Mouse (Mus musculus) heart, embryonic 13.5 days (tissue): ENCODE measurements around the gene Pdik1l. TPM values are rescaled to one million over a fixed set of nuclear protein-coding genes. Genes with fewer than 3 reads are reported as not detected.

ENCODE experiments used
- polyA plus RNA-seq: library from polyadenylated mRNA; unstranded; fragments of >200 nt; fragmentation: Nextera tagmentation; extraction: Ambion mirVana; gene quantifications from 2 replicates; pipeline ENCODE4 v1.2.1, GENCODE M21; 2015

Gene Pdik1l
- polyA plus RNA-seq, 1 experiment from 2014 or later = 13.5 TPM

Other genes with a start within 250 kb of the Pdik1l start
- gene Zfp683, start 234.1 kb downstream of the Pdik1l start, polyA plus RNA-seq = not detected in 2 replicates
- gene Crybg2, start 227.1 kb downstream of the Pdik1l start, polyA plus RNA-seq = 0.46 TPM in 1 of 2 replicates, not detected in the other
- 7.6 and 7.7 TPM in 2 replicates for gene Cd52, start 192.8 kb downstream of the Pdik1l start, polyA plus RNA-seq
- 1.7 and 2.1 TPM in 2 replicates for gene Ubxn11, start 185.3 kb downstream of the Pdik1l start, polyA plus RNA-seq
- gene Sh3bgrl3, start 159.1 kb downstream of the Pdik1l start, polyA plus RNA-seq = 198 and 202 TPM in 2 replicates
- 25.8 and 28.3 TPM in 2 replicates for gene Cep85, start 100.8 kb downstream of the Pdik1l start, polyA plus RNA-seq
- gene Gm7534, start 84.9 kb downstream of the Pdik1l start, polyA plus RNA-seq = not detected in 2 replicates
- gene Catsper4, start 60.5 kb downstream of the Pdik1l start, polyA plus RNA-seq = not detected in 2 replicates
- gene Cnksr1, start 49.5 kb downstream of the Pdik1l start, polyA plus RNA-seq = 1.3 and 1.5 TPM in 2 replicates
- gene E130218I03Rik, start 44.2 kb downstream of the Pdik1l start, polyA plus RNA-seq = 0.17 and 0.21 TPM in 2 replicates
- gene Zfp593, start 42.3 kb downstream of the Pdik1l start, polyA plus RNA-seq = 9.2 and 9.9 TPM in 2 replicates
- gene Gm30191, start 41.0 kb downstream of the Pdik1l start, polyA plus RNA-seq = not detected in 2 replicates
- 4.3 and 5.0 TPM in 2 replicates for gene Grrp1, start 33.8 kb downstream of the Pdik1l start, polyA plus RNA-seq
- gene Trim63, start 27.2 kb upstream of the Pdik1l start, polyA plus RNA-seq = 108 and 136 TPM in 2 replicates
- 0.11 and 0.19 TPM in 2 replicates for gene Slc30a2, start 55.3 kb upstream of the Pdik1l start, polyA plus RNA-seq
- 2.7 and 3.3 TPM in 2 replicates for gene Extl1, start 96.0 kb upstream of the Pdik1l start, polyA plus RNA-seq
- gene Pafah2, start 108.4 kb upstream of the Pdik1l start, polyA plus RNA-seq = 9.0 and 9.9 TPM in 2 replicates
- gene Stmn1, start 180.4 kb upstream of the Pdik1l start, polyA plus RNA-seq = 988 and 1,051 TPM in 2 replicates
- gene Paqr7, start 208.8 kb upstream of the Pdik1l start, polyA plus RNA-seq = 10.0 and 10.9 TPM in 2 replicates
- gene Aunip, start 223.1 kb upstream of the Pdik1l start, polyA plus RNA-seq = 8.5 and 11.2 TPM in 2 replicates
- 142 and 144 TPM in 2 replicates for gene Mtfr1l, start 247.5 kb upstream of the Pdik1l start, polyA plus RNA-seq